Mouse (Mus musculus) v-Abl transformed pro-B cells (cell line): ENCODE results near the gene Lexm.

Experiments
- in situ Hi-C, 2 experiments: fragments of 400-800 bp; cut with MboI; formaldehyde crosslinking; loops; one replicate each; pipeline ENCODE4 v1.15.1; 2025; ENCODE audit not compliant: unreplicated experiment in 2 of 2

Lexm gene

DNA sequence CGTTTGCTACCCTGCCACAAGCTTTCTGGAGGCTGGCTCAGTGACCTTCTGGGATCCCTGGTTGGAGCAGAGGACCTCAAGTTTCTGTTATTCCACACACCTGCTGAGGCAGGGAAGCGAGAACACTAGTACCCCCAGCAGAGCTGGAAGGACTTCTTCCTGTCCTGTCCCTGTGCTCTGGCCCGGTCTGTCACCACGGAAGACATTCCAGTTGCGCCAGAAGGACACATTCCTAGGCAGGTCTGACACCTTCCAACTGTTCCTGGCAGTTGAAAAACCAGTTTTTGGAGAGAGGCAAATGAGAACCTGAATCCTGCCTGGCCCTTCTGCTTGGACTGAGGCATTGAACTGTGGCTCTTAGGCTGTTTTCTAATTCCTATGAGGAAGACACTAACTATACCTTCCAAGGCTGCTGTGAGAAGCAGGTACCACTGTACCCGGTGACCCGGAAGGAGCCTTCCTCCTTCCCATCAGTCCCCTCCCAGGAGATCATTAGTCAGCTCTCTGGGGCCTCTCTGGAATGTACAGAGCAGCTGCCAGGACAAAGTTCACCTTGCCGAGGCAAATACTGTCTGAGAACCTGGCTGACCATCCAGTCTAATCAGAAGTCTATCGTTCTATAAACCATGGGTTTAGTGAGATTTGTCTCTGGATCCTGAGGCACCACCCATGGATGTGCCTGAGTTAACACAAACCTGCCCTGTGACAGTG, 11.8 kb upstream of the Lexm start:
- in situ Hi-C loops: loop anchor here in 1 of 2 experiments (25.0 kb wide), 2 partner anchors 708 to 1033 kb away; no protein-coding TSS in a partner anchor

DNA sequence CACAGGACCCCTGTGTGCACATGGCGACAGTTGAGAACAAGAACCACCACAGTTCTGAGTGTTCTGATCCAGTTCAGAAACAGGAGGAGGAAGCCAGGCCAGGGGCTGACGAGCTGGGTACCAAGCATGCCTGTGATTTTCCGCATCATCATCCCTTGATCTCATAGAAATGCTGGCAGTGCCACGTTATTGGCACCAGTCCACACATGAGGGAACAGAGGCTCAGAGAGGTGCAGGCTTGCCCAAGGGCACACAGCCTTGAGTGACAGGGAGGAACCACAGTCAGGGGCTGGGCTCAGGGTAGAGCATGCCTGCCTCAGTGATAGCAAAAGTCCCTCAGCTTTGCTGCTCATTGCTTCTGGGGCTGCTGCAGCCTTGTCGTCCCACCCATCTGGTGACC, 10.8 kb upstream of the Lexm start:
- in situ Hi-C loops: loop anchor here in 1 of 2 experiments (25.0 kb wide), 2 partner anchors 709 to 1034 kb away; no protein-coding TSS in a partner anchor

DNA sequence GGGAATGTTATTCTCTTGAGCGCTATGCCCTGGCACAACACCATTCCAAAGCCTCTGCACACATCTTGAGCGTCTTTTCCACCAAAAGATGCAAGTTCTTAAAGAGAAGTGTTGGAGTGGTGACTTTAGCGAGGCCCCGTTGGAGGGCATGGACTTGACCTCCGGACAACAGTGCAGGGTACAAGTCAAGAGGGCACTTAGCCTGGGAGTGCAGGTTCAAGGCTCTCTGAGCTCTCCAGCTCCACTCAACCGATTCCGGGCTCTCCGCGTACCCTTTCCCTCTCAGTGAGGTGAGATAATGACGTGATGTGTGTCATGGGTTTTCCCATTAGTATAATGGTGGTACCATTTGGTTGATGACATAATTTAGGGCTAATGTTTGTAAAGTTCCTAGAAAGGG, 7.2 kb upstream of the Lexm start:
- in situ Hi-C loops: loop anchor here in 1 of 2 experiments (25.0 kb wide), 1 partner anchor 1038 kb away; no protein-coding TSS in a partner anchor

DNA sequence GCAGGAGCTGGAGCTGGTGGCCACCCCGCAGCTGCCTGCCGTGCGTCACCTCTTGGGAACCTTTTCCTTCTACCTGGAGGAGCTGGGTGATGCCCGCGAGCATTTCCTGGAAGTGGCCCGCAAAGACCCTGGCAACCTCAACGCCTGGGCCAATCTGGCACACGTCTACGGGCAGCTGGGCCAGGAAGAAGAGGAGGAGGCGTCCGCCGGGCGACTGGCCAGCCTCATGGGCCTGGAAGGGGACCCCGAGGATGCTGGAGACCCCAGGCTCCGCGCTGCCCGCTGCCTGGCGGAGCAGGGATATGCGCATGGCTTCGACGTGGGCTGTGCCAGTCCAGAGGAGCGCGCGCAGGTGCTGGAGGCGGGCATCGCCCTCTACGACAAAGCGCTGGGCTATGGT, 5.7 kb upstream of the Lexm start:
- in situ Hi-C loops: loop anchor here in 1 of 2 experiments (25.0 kb wide), 1 partner anchor 1040 kb away; no protein-coding TSS in a partner anchor

DNA sequence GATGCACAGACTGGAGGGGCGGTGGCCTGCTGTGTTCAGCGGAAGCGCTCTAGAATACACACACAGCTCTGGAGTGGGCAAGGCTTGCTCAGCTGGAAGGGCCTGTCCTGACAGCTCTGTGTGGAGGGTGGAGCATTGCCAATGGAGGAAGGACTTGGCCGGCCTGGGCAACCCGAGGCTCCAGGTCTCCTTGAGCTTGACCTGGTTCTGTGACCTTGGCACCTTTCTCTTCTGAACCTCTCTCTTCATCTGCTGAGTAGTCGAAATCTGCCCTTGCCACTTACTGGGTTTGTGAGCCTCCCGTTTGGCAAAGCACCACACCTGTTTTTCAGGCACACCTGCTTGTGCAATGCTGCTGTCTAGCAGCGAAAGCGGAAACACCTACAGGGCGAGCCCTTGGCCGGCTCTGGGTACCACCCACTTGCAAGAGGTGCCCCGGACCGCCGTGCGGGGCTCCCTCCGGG, 5.0 kb upstream of the Lexm start, which contains the start of gene Ttc22:
Gene Ttc22 (plus strand): TSS at position 403 of the 464 bp plus-strand sequence.
- in situ Hi-C loops: loop anchor here in 1 of 2 experiments (25.0 kb wide), 1 partner anchor 1040 kb away; no protein-coding TSS in a partner anchor

DNA sequence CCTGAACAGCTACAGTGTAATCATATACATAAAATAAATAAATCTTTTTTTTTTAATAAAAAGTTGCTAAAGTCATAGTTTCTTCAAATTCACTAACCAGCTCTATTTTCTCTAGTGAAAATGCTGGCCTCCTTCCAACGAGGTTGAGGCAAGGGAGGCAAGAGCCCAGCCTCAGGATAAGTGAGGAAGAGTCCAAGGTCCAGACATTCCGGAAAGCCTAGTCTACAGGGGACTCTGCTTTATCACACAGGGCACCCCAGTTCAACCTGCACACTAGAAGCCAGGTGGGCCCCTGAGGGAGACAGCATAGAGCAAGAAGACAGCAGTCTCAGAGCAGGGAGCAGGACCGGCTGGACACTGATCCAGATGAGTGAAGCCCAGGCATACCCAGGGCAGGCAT, 4.4 kb upstream of the Lexm start:
- in situ Hi-C loops: loop anchor here in 1 of 2 experiments (25.0 kb wide), 1 partner anchor 1041 kb away; no protein-coding TSS in a partner anchor

DNA sequence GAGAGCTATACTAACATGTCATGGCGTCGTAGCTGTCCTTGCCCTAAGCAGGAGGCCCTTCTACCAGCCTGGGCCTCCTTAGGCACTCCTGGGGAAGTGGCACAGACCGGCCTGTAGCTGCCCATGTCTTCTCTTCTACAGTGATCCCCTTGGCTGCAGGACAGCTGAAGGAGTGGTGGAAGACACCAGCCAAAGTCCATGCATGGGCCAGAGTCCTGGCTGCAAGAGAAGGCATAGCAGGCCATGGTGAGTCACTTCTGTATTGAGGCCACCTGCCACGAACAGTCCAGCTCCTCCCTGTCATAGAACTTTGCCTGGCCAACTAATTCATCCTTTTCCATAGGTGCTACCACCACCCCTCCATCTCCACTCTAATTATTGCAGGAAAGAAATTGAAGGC, 1.9 kb upstream of the Lexm start:
- in situ Hi-C loops: loop anchor here in 1 of 2 experiments (25.0 kb wide), 1 partner anchor 1043 kb away; no protein-coding TSS in a partner anchor

DNA sequence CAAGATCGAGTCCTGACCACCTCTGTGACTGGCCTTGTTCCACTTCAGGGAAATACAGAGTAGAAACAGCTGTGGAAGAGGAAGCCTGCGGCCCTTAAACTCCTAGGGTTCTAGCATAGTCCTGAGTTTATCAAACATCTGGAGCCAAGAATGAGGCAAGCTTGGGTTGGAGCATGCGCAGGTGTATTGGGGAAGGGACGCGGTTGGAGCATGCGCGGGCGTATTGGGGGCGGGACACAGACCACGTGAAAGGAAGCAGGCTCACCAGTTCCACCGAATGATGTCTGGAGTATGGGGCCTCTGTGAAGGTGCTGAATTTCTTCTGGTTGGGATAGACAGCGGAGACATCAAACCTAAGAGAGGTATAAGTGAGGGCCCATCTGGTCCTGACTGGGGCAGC, 1.4 kb downstream of the Lexm start:
- in situ Hi-C loops: loop anchor here in 1 of 2 experiments (25.0 kb wide), 1 partner anchor 1047 kb away; no protein-coding TSS in a partner anchor

DNA sequence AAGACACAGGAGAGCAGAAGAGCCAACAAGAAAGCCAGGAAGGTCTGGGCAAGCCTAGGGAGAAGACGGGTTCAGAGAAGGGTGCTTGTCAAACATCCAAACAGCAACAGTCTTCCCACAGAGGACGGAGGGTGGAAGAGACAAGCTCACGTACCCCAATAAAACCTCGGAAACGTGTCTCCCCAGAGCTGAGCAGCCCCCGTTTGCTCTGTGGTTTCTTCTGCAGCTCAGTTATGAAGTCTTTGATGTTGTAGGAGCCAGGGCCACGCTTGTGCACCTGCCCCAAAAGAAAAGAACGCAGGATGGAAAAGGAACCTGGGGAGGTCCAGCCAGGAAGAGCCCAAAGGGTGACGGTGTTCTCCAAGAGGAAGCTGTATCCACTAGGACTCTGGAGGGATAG, 2.2 kb downstream of the Lexm start:
- in situ Hi-C loops: loop anchor here in 1 of 2 experiments (25.0 kb wide), 1 partner anchor 1047 kb away; no protein-coding TSS in a partner anchor

DNA sequence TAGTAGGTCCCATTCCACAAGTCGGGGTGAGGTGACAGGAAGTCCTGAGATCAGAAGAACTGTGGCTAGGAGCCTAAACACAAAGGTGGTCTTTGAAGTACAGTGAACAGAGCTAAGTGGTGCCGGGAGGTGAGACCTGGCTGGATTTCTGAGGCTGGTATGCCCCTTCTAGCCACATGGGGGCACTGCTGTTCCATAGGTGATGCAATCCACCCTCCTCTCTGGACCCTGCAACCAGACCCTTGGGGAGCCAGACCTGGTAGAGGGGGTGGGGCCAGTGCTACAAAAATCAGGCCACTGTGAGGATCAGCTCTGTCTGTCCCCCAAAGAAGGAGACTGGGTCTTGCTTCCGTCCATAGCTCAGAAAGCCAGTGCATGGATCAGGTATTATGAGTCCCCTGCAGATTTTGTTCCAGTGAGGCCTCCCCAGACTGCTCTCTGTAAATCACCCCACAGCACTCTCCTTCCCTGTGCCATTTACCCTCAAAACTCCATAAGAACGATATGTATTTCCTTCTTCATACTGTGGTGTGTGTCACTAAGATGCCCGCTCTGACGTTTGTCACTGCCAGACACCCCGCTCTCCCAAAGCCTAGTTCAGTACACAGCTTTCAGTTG, 2.8 kb downstream of the Lexm start:
- in situ Hi-C loops: loop anchor here in 1 of 2 experiments (25.0 kb wide), 1 partner anchor 1048 kb away; no protein-coding TSS in a partner anchor

DNA sequence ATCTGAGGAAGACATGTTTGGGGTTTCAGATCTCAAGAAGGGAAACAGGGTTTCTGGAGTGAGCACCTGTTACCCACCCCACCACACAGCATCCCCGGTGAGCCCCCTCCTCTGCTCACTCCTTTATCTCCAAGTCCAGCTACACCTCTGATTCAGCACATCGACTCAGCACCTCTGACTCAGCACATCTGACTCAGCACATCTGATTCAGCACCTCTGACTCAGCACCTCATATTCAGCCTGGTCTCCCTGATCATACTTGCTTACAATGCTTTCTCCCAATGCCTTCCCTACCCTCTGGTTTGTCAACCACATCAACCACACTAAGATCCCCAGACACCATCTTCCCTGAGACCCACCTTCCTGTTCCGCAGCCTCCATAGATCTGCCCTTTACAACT, 3.5 kb downstream of the Lexm start:
- in situ Hi-C loops: loop anchor here in 1 of 2 experiments (25.0 kb wide), 1 partner anchor 1049 kb away; no protein-coding TSS in a partner anchor

DNA sequence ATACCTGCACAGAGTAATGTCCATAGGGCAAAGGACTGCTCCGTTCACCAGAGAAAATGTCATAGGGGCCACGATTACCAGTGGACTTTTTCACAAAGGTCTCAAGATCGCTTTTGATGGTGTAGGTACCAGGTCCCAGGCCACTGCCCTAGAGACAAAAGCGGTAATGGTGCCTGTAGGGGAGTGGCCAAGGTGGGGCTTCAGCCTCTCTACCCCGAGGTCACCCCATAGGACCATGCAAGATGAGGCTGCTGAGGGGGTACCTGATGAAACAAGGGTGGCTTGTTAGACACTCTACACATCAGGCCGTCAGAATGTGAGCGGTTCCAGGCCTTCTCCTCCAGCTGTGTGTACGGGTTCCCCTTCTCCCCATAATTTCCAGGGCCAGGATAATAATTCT, 3.9 kb downstream of the Lexm start:
- in situ Hi-C loops: loop anchor here in 1 of 2 experiments (25.0 kb wide), 1 partner anchor 1049 kb away; no protein-coding TSS in a partner anchor

DNA sequence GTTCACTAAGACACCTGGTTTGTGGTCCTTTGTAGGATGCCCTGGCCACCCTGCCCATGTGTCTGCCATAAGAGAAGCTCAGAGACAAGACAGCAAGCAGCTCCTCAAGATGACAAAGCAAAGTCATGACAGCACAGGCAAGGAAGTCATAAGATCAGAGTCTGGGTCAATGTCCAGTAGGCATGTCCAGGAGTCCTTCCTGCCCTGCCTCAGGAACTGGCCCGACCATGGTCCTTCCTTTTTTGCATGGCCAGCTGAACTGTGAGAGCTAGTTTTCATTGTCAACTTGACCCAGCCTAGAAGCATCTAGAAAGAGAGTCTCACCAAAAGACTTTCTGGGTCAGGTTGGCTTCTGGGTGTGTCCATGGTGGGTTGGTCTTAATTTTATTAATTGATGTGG, 9.1 kb downstream of the Lexm start:
- in situ Hi-C loops: loop anchor here in 1 of 2 experiments (25.0 kb wide), 1 partner anchor 1054 kb away; no protein-coding TSS in a partner anchor

DNA sequence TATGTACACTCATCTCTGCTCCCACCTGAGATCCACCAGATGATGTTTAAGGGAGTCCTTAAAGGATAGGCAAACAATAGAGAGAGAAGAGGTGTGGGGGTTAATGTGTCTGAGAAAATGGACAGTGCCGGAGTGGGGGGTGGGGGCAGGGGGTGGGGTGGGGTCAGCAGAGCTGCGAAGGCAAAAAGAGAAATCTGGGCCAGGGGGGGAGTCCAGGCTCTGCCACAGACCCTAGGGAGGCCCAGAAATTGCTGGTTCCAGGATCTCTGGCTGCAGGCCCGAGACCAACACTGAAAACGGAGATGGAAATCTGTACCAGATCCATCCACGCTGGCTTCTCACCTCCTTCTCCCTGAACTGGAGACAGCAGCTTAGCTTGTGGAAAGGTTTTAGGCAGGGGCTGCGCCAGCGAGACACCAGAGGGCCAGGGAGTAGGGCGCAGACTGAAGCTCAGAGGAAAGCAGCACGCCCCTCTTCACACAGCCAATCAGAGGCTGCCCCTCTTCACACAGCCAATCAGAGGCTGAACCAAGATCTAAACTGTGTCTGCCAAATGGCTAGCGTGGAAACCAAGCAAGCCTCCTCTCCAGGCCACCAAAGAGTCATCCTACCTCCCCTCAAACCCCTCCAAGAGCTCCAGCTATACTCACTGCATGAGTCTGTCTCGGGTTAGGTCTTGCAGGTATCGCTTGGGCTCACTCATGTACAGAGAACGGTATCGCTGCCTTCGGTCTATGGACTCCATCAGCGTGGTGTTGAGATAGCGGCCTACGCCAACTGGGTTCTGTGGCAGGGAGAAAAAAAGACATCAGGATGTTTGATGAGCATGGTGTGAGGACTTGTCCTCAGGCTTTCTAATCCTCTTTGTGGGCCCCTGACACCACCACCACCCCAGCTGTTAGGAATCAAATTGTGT, 10.1 kb downstream of the Lexm start:
- in situ Hi-C loops: loop anchor here in 1 of 2 experiments (25.0 kb wide), 1 partner anchor 1055 kb away; no protein-coding TSS in a partner anchor

DNA sequence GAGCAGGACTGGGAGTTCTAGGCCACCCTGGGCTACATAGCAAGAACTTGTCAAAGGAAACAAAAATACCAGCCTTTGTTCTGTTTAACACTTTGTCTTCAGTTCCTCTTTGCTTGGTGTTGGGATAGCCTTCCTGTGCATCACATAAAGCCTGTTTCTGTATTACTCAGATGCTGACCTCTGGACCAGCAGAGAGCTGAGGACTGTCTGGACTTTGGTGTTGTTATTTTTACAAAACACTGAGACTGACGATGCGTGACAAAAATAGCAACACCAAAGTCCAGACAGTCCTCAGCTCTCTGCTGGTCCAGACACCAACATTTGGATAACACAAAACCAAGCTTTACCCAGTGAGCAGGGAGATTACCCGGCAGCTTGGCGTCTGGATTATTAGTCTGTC, 16.3 kb downstream of the Lexm start:
- in situ Hi-C loops: loop anchor here in 1 of 2 experiments (25.0 kb wide), 1 partner anchor 1062 kb away; no protein-coding TSS in a partner anchor

DNA sequence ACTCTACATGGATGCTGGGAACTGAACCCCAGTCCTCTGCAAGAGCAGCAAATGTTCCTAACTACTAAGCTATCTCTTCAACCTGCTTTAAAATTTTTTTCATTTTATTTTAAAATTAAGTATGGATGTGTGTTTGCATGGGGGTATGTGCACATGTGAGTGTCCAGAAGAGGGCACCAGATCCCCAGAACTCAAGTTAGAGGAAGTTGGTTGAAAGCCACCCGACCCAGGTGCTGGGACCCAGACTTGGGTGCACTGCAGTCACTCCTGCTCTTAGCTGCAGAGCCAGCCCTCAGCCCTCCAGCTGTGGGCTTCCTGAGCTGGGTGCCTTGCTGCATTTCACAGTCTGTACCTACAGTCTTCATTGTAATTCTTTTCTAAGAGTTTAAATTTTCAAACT, 17.6 kb downstream of the Lexm start:
- in situ Hi-C loops: loop anchor here in 1 of 2 experiments (10.0 kb wide), 1 partner anchor 65 kb away; no protein-coding TSS in a partner anchor

DNA sequence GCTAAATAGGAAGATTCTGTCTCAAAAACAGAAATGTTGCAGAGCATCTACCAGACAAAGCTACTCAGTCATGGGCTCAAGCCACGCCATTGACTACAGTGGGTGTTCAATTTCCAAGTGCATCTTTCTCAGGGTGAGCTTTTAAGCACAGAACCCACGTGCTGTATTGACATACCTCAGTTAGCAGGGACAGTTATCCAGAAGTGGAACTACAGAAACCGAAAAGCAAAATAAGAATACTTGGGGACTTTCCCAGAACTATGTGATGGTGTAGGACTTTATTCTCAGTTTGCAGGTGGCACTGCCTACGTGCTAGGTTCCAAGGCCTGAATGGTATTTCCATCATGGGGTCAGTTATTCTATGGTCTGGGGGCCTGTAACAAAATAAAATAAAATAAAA, 19.3 kb downstream of the Lexm start:
- in situ Hi-C loops: loop anchor here in 1 of 2 experiments (10.0 kb wide), 1 partner anchor 63 kb away; no protein-coding TSS in a partner anchor

DNA sequence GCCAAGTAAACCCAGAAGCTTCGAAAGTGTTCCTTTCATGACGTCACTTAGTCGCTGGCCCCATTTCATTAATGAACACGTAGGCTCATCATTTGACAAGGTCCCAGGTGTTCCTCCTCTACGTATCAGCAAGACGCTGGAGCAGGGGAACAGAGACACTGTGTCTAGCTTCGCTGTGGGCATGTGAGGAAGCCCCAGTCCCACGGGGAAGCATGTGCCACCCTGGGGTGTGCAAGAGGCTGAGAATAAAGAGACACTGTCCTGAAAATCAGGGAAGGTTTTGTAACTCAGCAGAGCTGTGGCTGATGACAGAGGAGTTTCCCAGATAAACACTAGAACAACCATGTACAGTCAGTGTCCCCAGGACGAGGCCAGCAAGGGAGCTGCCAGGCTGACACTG, 20.0 kb downstream of the Lexm start:
- in situ Hi-C loops: loop anchor here in 1 of 2 experiments (10.0 kb wide), 1 partner anchor 62 kb away; no protein-coding TSS in a partner anchor

DNA sequence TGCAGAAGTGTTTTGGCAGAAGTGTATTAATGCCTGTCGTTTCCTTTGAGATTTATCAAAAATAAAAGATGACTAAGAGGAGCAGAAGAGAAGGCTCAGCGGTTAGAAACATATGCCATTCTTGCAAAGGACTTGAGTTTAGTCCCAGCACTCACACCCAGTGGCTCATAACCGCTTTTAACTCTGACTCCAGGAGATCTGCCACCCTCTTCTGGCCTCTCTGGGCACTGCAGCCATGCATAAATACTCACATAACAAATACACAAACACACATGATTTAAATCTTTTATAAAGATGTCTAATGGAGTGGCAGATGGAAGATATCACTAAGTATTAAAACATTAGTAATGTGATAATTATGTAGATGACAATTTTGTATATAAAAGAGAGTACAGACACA, 20.8 kb downstream of the Lexm start:
- in situ Hi-C loops: loop anchor here in 1 of 2 experiments (10.0 kb wide), 1 partner anchor 61 kb away; no protein-coding TSS in a partner anchor
